Mouse (Mus musculus) midbrain, embryonic 13.5 days (tissue): ENCODE measurements around the gene Clta. TPM values are rescaled to one million over a fixed set of nuclear protein-coding genes. Genes with fewer than 3 reads are reported as not detected.

ENCODE experiments used
- ATAC-seq: fragments of 200-750 bp; cut with Nextera tagmentation; 2 replicates; pipeline ENCODE4 v1.8.0; 2017; ENCODE audit warnings: mild to moderate bottlenecking, moderate TSS enrichment, moderate library complexity
- H3K27ac ChIP-seq: fragments of 300-500 bp; sonication (generic); 2 replicates; pipeline ENCODE4 v1.5.1; 2015; ENCODE audit warnings: inconsistent platforms, mild to moderate bottlenecking, moderate library complexity
- H3K27me3 ChIP-seq: fragments of 300-500 bp; sonication (generic); 2 replicates; pipeline ENCODE4 v1.6.1; 2015; ENCODE audit warnings: mild to moderate bottlenecking, inconsistent platforms
- H3K36me3 ChIP-seq: fragments of 300-500 bp; sonication (generic); 2 replicates; pipeline ENCODE4 v1.6.1; 2015; ENCODE audit warnings: mild to moderate bottlenecking, inconsistent platforms
- H3K4me1 ChIP-seq: fragments of 300-500 bp; sonication (generic); replicated peaks from 2 replicates; pipeline ENCODE4 v1.6.1; 2015; ENCODE audit warnings: inconsistent platforms
- H3K4me2 ChIP-seq: fragments of 300-500 bp; sonication (generic); replicated peaks from 2 replicates; pipeline ENCODE4 v1.6.1; 2015; ENCODE audit warnings: moderate library complexity, mild to moderate bottlenecking, inconsistent platforms
- H3K4me3 ChIP-seq: fragments of 300-500 bp; sonication (generic); replicated peaks from 2 replicates; pipeline ENCODE4 v1.5.1; 2015; ENCODE audit warnings: mild to moderate bottlenecking, inconsistent platforms
- H3K9ac ChIP-seq: fragments of 300-500 bp; sonication (generic); replicated peaks from 2 replicates; pipeline ENCODE4 v1.6.1; 2015; ENCODE audit warnings: mild to moderate bottlenecking, inconsistent platforms
- H3K9me3 ChIP-seq: fragments of 300-500 bp; sonication (generic); 2 replicates; pipeline ENCODE4 v1.6.1; 2016; ENCODE audit warnings: mild to moderate bottlenecking, inconsistent platforms
- WGBS: fragments of 180-500 bp; shearing (Covaris S2); methylation state at CpG from one replicate; pipeline ENCODE4 v1.1.7; 2015; 5-methylcytosine and 5-hydroxymethylcytosine counted together
- polyA plus RNA-seq: library from polyadenylated mRNA; unstranded; fragments of >200 nt; fragmentation: Nextera tagmentation; extraction: Ambion mirVana; gene quantifications from 2 replicates; pipeline ENCODE4 v1.2.1, GENCODE M21; 2015

Clta gene
- 275 TPM in 2 replicates for polyA plus RNA-seq

GRCm38 (mm10) chr4:44004126-44004525, at the start of gene Clta:
Clta (plus strand) TSS chr4:44004452.
- Histone ChIP-seq H3K9ac (no peak within 1 kb of the TSS), H3K4me1 (no peaks in the 10 kb centered on the region), H3K27ac (no peak within 1 kb of the TSS), H3K4me3 (no peak within 1 kb of the TSS), H3K36me3 (no peaks in the 10 kb centered on the region), H3K9me3 (no peaks in the 10 kb centered on the region), H3K27me3 (0 out of 2 replicates have a peak, but pooled peaks cover 3% of the 10 kb centered on the region), H3K4me2 (no peak within 1 kb of the TSS)
- ATAC-seq = no peak
- WGBS = 93% methylated on average over 5 of the region's 5 CpGs

DNA sequence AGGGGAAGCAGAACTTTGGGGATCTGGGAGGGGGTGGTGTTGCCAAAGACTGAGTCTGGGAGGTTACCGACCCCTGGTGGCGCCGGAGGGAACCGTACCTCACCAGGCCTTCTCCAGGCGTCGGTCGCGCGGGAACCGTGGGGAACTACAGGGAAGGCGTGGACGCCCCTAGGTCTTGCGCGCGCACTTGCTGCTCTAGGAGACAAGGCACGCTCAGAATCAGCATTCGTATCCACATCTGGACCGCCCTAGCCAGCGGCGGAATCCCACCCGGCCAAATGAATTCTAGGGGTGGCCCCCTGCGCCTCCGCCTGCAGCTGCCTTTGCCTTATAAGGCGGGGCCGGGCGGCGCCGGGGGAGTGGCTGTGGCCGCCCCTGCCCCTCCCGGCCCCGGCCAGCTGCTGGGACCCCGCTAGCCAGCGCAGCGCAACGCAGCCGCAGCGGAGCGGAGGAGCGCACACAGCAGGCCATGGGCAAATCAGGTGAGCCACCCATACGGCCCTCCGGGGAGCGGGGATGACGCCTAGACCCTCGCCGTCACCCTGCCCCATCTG, 46.9 kb upstream of the Clta start, which contains the start of gene Glipr2:
TSS of gene Glipr2 (plus strand) at position 110 of the 554 bp plus-strand sequence.
- H3K4me1 ChIP-seq = peaks cover 13% of the 10 kb centered on the region
- H3K9ac ChIP-seq = peak within 1 kb of the TSS; percentile 77
- H3K9me3 ChIP-seq = no peaks in the 10 kb centered on the region
- peak within 1 kb of the TSS; percentile 69 for H3K27ac ChIP-seq
- H3K36me3 ChIP-seq = no peaks in the 10 kb centered on the region
- peak; percentile 89 for ATAC-seq
- WGBS = 0% methylated on average over 45 of the region's 45 CpGs
- peaks cover 50% of the 10 kb centered on the region; the same call in 1 of the 2 replicates for H3K27me3 ChIP-seq
- H3K4me3 ChIP-seq = peak within 1 kb of the TSS; percentile 71
- peak within 1 kb of the TSS; percentile 96 for H3K4me2 ChIP-seq

- WGBS = 1% methylated on average over 26 of the region's 26 CpGs
- peak overlapping the region; percentile 71 for H3K4me3 ChIP-seq
These were observed 46.3 kb upstream of the Clta start for GRCm38 (mm10) chr4:43957846-43958461.

GRCm38 (mm10) chr4:43959523-43960179, 44.6 kb upstream of the Clta start:
- 73% methylated on average over 9 of the region's 9 CpGs for WGBS
- no peak for ATAC-seq
- peaks cover 50% of the 10 kb centered on the region; the same call in 1 of the 2 replicates for H3K27me3 ChIP-seq
- H3K4me1 ChIP-seq = peaks cover 13% of the 10 kb centered on the region
- no peaks in the 10 kb centered on the region for H3K36me3 ChIP-seq
- no peak overlapping the region for H3K4me3 ChIP-seq
- H3K9me3 ChIP-seq = no peaks in the 10 kb centered on the region
- H3K4me2 ChIP-seq = no peak overlapping the region
- no peak overlapping the region for H3K9ac ChIP-seq
- no peak overlapping the region for H3K27ac ChIP-seq

More at GRCm38 (mm10) chr4:43957846-43958461, 46.3 kb upstream of the Clta start:
- H3K27me3 ChIP-seq = peaks cover 50% of the 10 kb centered on the region; the same call in 1 of the 2 replicates
- H3K9me3 ChIP-seq = no peaks in the 10 kb centered on the region
- ATAC-seq = peak; percentile 86
- H3K36me3 ChIP-seq = no peaks in the 10 kb centered on the region
- H3K4me2 ChIP-seq = peak overlapping the region; percentile 96
- H3K9ac ChIP-seq = peak overlapping the region; percentile 77
- H3K4me1 ChIP-seq = peaks cover 13% of the 10 kb centered on the region
- peak overlapping the region; percentile 69 for H3K27ac ChIP-seq

- WGBS = 91% methylated on average over 6 of the region's 6 CpGs
- Histone ChIP-seq H3K36me3 (no peaks in the 10 kb centered on the region), H3K27me3 (peaks cover 45% of the 10 kb centered on the region; the same call in 1 of the 2 replicates), H3K27ac (no peak overlapping the region), H3K9me3 (no peaks in the 10 kb centered on the region), H3K4me3 (no peak overlapping the region), H3K9ac (no peak overlapping the region), H3K4me2 (no peak overlapping the region), H3K4me1 (peaks cover 13% of the 10 kb centered on the region)
- no peak for ATAC-seq
These were observed 44.0 kb upstream of the Clta start for GRCm38 (mm10) chr4:43960207-43960606.

DNA sequence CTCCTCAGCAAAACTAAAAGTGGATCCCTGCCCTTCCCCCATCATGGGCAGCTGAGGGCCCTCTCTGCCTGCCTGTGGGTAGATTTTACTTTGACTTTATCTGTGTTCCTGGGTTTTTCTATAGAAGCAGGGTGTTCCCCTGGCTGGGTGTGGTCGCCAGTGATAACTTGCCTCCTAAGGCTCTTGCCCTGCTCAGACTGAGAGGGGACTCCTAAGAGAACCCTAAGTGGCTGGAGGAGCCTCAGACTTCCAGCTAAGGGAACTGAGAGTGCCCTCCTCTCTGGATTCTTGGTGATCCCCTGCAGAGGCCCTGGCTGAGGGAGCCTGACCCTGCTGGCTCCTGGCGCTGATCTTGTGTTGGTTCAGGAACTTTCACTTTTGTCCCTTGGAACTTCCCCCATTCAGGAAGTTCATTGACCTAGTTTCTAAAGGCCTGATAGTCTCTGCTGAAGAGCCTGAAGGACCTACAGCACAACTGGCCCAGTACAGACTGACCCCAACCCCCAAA, 39.9 kb upstream of the Clta start:
- ATAC-seq = no peak
- no peak overlapping the region for H3K9ac ChIP-seq
- H3K36me3 ChIP-seq = no peaks in the 10 kb centered on the region
- no peak overlapping the region for H3K4me3 ChIP-seq
- H3K27me3 ChIP-seq = peaks cover 18% of the 10 kb centered on the region; the same call in 1 of the 2 replicates
- WGBS = 50% methylated on average over 2 of the region's 2 CpGs
- H3K9me3 ChIP-seq = no peaks in the 10 kb centered on the region
- no peak overlapping the region for H3K27ac ChIP-seq
- no peak overlapping the region for H3K4me2 ChIP-seq
- H3K4me1 ChIP-seq = peaks cover 12% of the 10 kb centered on the region

DNA sequence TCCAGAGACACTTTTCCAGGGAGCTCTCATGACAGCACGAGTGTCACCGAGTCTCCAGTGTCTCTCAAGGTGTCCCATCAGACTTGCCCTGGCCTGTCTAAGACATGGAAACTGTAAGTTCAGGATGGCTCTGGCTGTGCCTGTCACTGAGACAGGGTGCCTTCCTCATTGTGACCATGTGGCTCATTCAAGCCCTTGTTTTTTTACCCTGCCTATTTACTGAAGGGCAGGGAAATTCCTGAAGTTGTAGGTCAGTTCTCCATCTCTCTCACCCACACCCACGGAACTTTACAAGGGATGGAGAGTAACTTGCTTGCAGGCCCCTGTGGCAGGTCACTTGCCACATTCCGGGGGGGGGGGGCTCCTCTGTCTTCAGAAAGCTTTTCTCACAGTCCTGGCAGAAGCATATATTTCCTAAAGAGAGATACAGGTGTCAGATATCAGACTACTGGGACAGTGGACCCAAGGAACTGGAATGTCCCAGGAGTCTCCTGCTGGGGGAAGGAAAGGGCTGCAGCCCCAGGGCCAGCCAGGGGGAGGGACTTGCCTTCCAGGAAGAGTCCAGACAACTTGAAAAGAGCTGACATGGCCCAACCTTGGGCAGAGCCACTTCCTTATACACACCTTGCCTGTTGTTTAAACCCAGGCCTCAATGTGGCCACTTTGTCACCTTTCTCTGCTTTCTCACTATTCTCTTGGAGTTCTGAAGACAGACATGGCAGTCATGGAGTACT, 39.1 kb upstream of the Clta start:
- no peak for ATAC-seq
- Histone ChIP-seq H3K27me3 (peaks cover 11% of the 10 kb centered on the region; the same call in 1 of the 2 replicates), H3K4me1 (peaks cover 16% of the 10 kb centered on the region), H3K36me3 (no peaks in the 10 kb centered on the region), H3K9me3 (no peaks in the 10 kb centered on the region), H3K9ac (no peak overlapping the region), H3K4me2 (no peak overlapping the region), H3K27ac (no peak overlapping the region), H3K4me3 (no peak overlapping the region)
- WGBS = 57% methylated on average over 4 of the region's 4 CpGs

DNA sequence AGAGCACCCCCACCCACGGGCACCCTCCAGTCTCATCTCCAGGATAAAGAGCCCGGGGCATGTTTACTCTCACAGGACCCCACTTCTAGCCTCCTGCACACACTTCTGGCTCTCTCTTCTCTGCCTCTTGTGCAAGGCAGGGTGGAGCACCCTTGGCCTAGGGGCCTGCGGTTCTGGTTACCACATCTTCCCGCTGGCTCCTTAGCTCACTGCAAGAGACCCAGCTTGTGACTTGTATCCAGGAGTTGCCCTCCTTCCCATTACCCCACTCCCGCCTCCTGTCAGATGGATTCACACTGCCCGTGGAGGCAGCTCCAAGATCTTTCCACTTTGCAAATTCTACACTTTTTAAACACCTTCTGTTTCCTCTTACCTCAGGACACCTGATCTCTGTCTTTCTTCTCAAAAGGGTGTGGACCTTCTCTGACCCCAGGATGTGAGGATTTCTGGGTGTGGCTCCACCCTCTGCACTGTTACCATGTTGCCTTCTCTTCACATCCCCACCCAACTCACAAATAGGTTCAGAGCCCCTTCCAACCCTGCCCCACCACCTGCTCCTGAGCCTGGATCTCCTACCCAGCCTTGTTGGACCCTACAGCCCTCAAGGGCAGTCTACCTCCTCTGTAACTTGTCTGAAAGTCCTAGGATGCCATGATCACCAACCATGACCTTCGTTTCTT, 38.3 kb upstream of the Clta start:
- no peak for ATAC-seq
- Histone ChIP-seq H3K27ac (no peak overlapping the region), H3K4me1 (peaks cover 16% of the 10 kb centered on the region), H3K9me3 (no peaks in the 10 kb centered on the region), H3K4me2 (no peak overlapping the region), H3K27me3 (peaks cover 6% of the 10 kb centered on the region), H3K36me3 (no peaks in the 10 kb centered on the region), H3K9ac (no peak overlapping the region), H3K4me3 (no peak overlapping the region)
- 85% methylated on average over 7 of the region's 7 CpGs for WGBS

- Histone ChIP-seq H3K27ac (no peak overlapping the region), H3K9ac (no peak overlapping the region), H3K36me3 (no peaks in the 10 kb centered on the region), H3K4me2 (no peak overlapping the region), H3K4me3 (no peak overlapping the region), H3K27me3 (no peaks in the 10 kb centered on the region; the same call in 1 of the 2 replicates), H3K4me1 (peaks cover 29% of the 10 kb centered on the region), H3K9me3 (no peaks in the 10 kb centered on the region)
- WGBS = 40% methylated on average over 13 of the region's 13 CpGs
- no peak for ATAC-seq
These were observed 35.6 kb upstream of the Clta start for GRCm38 (mm10) chr4:43968650-43969049.

DNA sequence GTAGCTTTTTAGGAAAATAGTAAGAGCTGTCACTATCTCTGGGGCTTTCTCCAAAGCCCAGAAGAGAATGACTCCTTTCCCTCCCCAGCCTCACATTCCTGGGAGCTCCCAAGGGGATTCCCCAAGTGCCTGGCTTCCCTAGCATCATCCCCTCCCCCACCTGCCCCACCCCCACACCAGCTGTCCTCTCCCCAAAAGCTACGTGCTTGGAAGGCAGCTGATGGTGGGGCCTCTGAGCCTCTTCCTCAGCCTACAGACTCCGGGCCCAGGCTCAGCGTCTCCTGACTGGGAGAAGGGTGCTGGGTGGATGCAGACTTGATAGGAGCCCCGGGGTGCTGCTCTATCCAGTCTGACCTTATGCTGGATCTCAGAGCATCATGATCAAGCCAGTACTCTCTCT, 34.9 kb upstream of the Clta start:
- 9% methylated on average over 4 of the region's 4 CpGs for WGBS
- Histone ChIP-seq H3K9me3 (no peaks in the 10 kb centered on the region), H3K4me2 (no peak overlapping the region), H3K27ac (no peak overlapping the region), H3K27me3 (no peaks in the 10 kb centered on the region; the same call in 1 of the 2 replicates), H3K36me3 (no peaks in the 10 kb centered on the region), H3K4me1 (peaks cover 31% of the 10 kb centered on the region), H3K9ac (no peak overlapping the region; the same call in 1 of the 2 replicates), H3K4me3 (no peak overlapping the region)
- no peak; the same call in 1 of the 2 replicates for ATAC-seq
